Mouse (Mus musculus) limb, embryonic 12.5 days (tissue): ENCODE measurements around the gene Tex30. TPM values are rescaled to one million over a fixed set of nuclear protein-coding genes. Genes with fewer than 3 reads are reported as not detected.
A peak's percentile ranks its signal among the peaks of the same experiment; 100 is the strongest.
"Not testable (repeated sequence)": the region's sequence is repeated elsewhere in the genome, so short reads cannot be mapped to it uniquely, and the experiment has no call there.

ENCODE experiments used
- ATAC-seq: fragments of 200-750 bp; cut with Nextera tagmentation; 2 replicates; pipeline ENCODE4 v1.8.0; 2017; ENCODE audit warnings: low read depth, moderate TSS enrichment; ENCODE audit not compliant: insufficient number of reproducible peaks, insufficient read depth, low FRiP score, low TSS enrichment
- H3K27ac ChIP-seq: fragments of 300-500 bp; sonication (generic); 2 replicates; pipeline ENCODE4 v1.5.1; 2016; ENCODE audit warnings: mild to moderate bottlenecking, moderate library complexity
- H3K27me3 ChIP-seq: fragments of 300-500 bp; sonication (generic); 2 replicates; pipeline ENCODE4 v1.6.1; 2016; ENCODE audit warnings: mild to moderate bottlenecking, moderate library complexity
- H3K36me3 ChIP-seq: fragments of 300-500 bp; sonication (generic); 2 replicates; pipeline ENCODE4 v1.6.1; 2016; ENCODE audit warnings: mild to moderate bottlenecking, moderate library complexity
- H3K4me1 ChIP-seq: fragments of 300-500 bp; sonication (generic); replicated peaks from 2 replicates; pipeline ENCODE4 v1.6.1; 2016
- H3K4me2 ChIP-seq: fragments of 300-500 bp; sonication (generic); 2 replicates; pipeline ENCODE4 v1.6.1; 2016; ENCODE audit warnings: mild to moderate bottlenecking, moderate library complexity
- H3K4me3 ChIP-seq: fragments of 300-500 bp; sonication (generic); replicated peaks from 2 replicates; pipeline ENCODE4 v1.5.1; 2016; ENCODE audit warnings: mild to moderate bottlenecking
- H3K9ac ChIP-seq: fragments of 300-500 bp; sonication (generic); replicated peaks from 2 replicates; pipeline ENCODE4 v1.6.1; 2016; ENCODE audit warnings: mild to moderate bottlenecking, moderate library complexity
- H3K9me3 ChIP-seq: fragments of 300-500 bp; sonication (generic); 2 replicates; pipeline ENCODE4 v1.6.1; 2016; ENCODE audit warnings: mild to moderate bottlenecking, moderate library complexity
- WGBS: fragments of 180-500 bp; shearing (Covaris S2); methylation state at CpG from one replicate; pipeline ENCODE4 v1.1.7; 2016; 5-methylcytosine and 5-hydroxymethylcytosine counted together
- polyA plus RNA-seq: library from polyadenylated mRNA; unstranded; fragments of >200 nt; fragmentation: Nextera tagmentation; extraction: Ambion mirVana; gene quantifications from 2 replicates; pipeline ENCODE4 v1.2.1, GENCODE M21; 2016

The Tex30 gene
- polyA plus RNA-seq, 1 experiment from 2014 or later, result 89.6 TPM

DNA sequence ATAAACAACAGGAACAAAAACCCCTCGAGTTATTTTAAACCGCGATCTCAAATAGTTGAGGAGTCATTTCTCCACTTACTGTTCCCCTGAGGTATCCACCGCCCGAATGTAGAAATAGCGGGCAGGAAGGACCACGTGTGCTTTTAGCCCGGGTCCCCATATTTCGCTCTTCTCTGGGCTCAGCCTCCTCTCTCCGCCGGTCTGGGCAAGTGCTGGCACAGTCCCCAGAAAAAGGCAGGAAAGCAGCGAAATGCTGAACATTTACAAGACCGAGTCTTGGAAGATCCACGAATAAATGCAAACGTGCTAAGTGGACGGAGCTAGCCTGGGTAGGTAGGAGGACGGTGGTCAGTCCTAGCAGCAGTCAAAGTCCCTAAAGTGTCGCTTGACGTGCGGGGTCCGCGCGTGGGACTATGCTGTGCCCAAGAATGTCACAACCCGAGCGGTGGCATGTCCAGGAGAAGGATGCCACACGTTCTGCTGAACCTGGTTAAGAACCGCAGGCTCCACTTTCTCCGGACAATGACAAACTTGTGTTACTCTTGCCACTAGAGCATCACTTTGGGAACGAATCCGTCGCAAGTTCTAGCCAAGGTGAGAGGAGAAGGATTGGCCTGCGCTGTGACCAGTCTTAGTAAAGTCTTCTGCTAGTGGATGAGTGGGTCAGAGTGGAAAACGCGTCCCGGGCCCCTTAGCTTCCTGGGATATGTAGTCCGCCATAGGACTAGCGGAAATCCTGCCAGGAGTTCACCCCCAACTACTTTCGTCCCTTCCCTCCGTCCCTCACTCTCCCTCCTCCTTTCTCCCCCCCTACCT lies 16.2 kb upstream of the Tex30 start, which contains the start of the genes Kdelc1 and Bivm:
Kdelc1 (minus strand) TSS at position 570 of the 816 bp plus-strand sequence.
Bivm (plus strand) TSS at position 719 of the 816 bp plus-strand sequence.
- Histone ChIP-seq H3K9ac (peak within 1 kb of the TSS; percentile 86), H3K4me2 (peak within 1 kb of the TSS; percentile 74), H3K36me3 (peaks cover 27% of the 10 kb centered on the region), H3K27me3 (no peaks in the 10 kb centered on the region), H3K9me3 (no peaks in the 10 kb centered on the region), H3K4me1 (peaks cover 8% of the 10 kb centered on the region), H3K4me3 (peak within 1 kb of the TSS; percentile 77), H3K27ac (peak within 1 kb of the TSS; percentile 96)
- peak; percentile 99 for ATAC-seq
- under 1% methylated on average over 39 of the region's 39 CpGs for WGBS

GRCm38 (mm10) chr1:44117571-44117970 lies 15.3 kb upstream of the Tex30 start:
- Histone ChIP-seq H3K27ac (no peak overlapping the region), H3K4me2 (peak overlapping the region; percentile 74), H3K27me3 (no peaks in the 10 kb centered on the region), H3K9ac (0 out of 2 replicates have a peak overlapping the region, but pooled peaks have one; percentile 28), H3K4me1 (peaks cover 8% of the 10 kb centered on the region), H3K9me3 (no peaks in the 10 kb centered on the region), H3K4me3 (peak overlapping the region; percentile 77), H3K36me3 (peaks cover 35% of the 10 kb centered on the region)
- no peak for ATAC-seq

GRCm38 (mm10) chr1:44102939-44103338 lies 698 bp upstream of the Tex30 start:
- H3K27me3 ChIP-seq, result no peaks in the 10 kb centered on the region
- H3K4me3 ChIP-seq, result peak overlapping the region; percentile 79
- H3K4me2 ChIP-seq, result peak overlapping the region; percentile 73
- 19% methylated on average over 5 of the region's 5 CpGs for WGBS
- H3K36me3 ChIP-seq, result peaks cover 36% of the 10 kb centered on the region
- no peak overlapping the region for H3K27ac ChIP-seq
- no peak for ATAC-seq
- H3K9ac ChIP-seq, result peak overlapping the region; percentile 56; the same call in 1 of the 2 replicates
- H3K4me1 ChIP-seq, result peaks cover 11% of the 10 kb centered on the region
- H3K9me3 ChIP-seq, result no peaks in the 10 kb centered on the region

- H3K9me3 ChIP-seq, result 0 out of 2 replicates have a peak, but pooled peaks cover 3% of the 10 kb centered on the region
- peak overlapping the region; percentile 82 for H3K9ac ChIP-seq
- peak; percentile 86 for ATAC-seq
- H3K36me3 ChIP-seq, result peaks cover 35% of the 10 kb centered on the region
- WGBS, result 1% methylated on average over 55 of the region's 55 CpGs
- H3K27ac ChIP-seq, result peak overlapping the region; percentile 93
- H3K4me1 ChIP-seq, result peaks cover 11% of the 10 kb centered on the region
- peak overlapping the region; percentile 73 for H3K4me2 ChIP-seq
- no peaks in the 10 kb centered on the region for H3K27me3 ChIP-seq
- peak overlapping the region; percentile 79 for H3K4me3 ChIP-seq
Observed at GRCm38 (mm10) chr1:44101448-44102225, 604 bp downstream of the Tex30 start.

DNA sequence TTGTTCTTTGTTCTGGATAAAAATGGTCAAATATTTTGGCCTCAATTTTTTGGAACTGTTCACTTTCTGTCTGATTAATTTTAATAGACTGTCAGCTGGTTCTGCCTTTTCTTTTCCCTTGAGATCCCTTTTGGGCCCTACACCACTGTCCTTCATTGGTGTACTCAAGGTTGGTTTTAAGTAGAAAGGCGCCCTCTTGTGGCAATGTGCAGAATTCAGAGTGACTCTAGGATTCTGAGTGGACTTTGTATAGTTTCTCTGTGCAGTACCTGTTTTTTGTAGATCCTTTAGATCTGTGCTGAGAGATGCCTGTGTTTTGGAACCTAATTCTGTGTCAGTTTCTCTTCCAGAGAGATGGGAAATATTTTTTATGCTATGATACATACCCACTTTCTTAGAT lies 37.6 kb downstream of the Tex30 start:
- H3K36me3 ChIP-seq, result no peaks in the 10 kb centered on the region

GRCm38 (mm10) chr1:44063439-44063838 lies 38.8 kb downstream of the Tex30 start:
- WGBS, result 93% methylated on average over 6 of the region's 6 CpGs
- no peaks in the 10 kb centered on the region for H3K9me3 ChIP-seq
- ATAC-seq, result no peak

More for the DNA sequence above, 37.6 kb downstream of the Tex30 start:
- H3K27me3 ChIP-seq, result no peaks in the 10 kb centered on the region
- no peak overlapping the region for H3K4me2 ChIP-seq
- H3K9ac ChIP-seq, result no peak overlapping the region
- 0% methylated on average over 1 of the region's 1 CpGs for WGBS
- H3K4me3 ChIP-seq, result no peak overlapping the region
- no peaks in the 10 kb centered on the region for H3K9me3 ChIP-seq
- no peaks in the 10 kb centered on the region for H3K4me1 ChIP-seq
- ATAC-seq, result no peak
- H3K27ac ChIP-seq, result no peak overlapping the region

DNA sequence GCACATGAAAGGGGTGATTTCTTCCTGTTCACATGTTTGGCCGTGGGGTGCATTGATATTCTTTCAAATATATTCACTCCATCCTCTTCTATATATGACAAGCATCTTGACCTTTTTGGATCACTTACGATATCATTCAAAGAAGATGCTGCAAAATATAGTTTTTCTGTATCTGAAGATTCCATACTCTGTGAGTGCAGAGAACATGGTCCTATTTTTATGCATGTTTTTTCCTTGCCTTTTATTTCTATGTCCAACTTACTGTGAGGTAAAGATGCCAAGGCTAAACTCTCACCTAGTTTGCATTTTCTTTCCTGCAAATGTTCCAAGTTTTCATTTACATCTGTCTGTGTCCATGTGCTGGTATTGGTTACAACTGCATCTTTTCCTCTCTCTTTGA lies 40.4 kb downstream of the Tex30 start, which contains the start of gene Gm8251:
Gm8251 (minus strand) TSS at position 101 of the 400 bp plus-strand sequence.
- H3K36me3 ChIP-seq, result no peaks in the 10 kb centered on the region
- WGBS, result 89% methylated on average over 2 of the region's 2 CpGs
- H3K9me3 ChIP-seq, result no peaks in the 10 kb centered on the region

More at GRCm38 (mm10) chr1:44063439-44063838, 38.8 kb downstream of the Tex30 start:
- Histone ChIP-seq H3K4me2 (no peak overlapping the region), H3K4me3 (no peak overlapping the region), H3K9ac (no peak overlapping the region), H3K27me3 (no peaks in the 10 kb centered on the region), H3K27ac (no peak overlapping the region), H3K4me1 (no peaks in the 10 kb centered on the region), H3K36me3 (no peaks in the 10 kb centered on the region)

GRCm38 (mm10) chr1:44057805-44058204 lies 44.4 kb downstream of the Tex30 start:
- Histone ChIP-seq H3K9ac (no peak overlapping the region), H3K9me3 (no peaks in the 10 kb centered on the region), H3K4me2 (no peak overlapping the region), H3K4me3 (no peak overlapping the region), H3K4me1 (no peaks in the 10 kb centered on the region), H3K36me3 (no peaks in the 10 kb centered on the region), H3K27me3 (no peaks in the 10 kb centered on the region), H3K27ac (no peak overlapping the region)
- 74% methylated on average over 3 of the region's 3 CpGs for WGBS
- no peak for ATAC-seq

More for the DNA sequence above, 40.4 kb downstream of the Tex30 start, which contains the start of gene Gm8251:
- H3K9ac ChIP-seq, result no peak within 1 kb of the TSS
- ATAC-seq, result no peak
- H3K27ac ChIP-seq, result no peak within 1 kb of the TSS
- no peaks in the 10 kb centered on the region for H3K4me1 ChIP-seq
- H3K27me3 ChIP-seq, result no peaks in the 10 kb centered on the region
- no peak within 1 kb of the TSS for H3K4me3 ChIP-seq
- H3K4me2 ChIP-seq, result no peak within 1 kb of the TSS

DNA sequence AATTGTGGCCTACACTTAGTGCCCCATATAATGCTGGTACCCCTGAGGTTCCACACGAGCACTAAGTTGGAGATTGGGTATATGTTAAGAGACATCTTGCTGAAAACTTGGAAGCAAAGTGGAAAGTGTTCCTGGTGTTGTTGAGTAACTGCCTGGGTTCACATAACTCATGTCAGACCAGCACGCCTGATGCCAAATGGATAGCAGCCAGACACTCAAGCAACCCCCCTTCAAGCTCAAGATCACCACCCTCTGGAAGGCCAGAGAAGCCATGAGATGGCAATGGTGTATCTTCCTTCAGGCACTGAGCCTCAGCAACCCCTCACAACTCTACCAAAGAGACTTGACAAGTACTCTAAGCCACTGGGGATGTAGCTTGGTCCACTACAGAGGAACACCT lies 55.7 kb downstream of the Tex30 start:
- ATAC-seq, result no peak
- no peaks in the 10 kb centered on the region for H3K36me3 ChIP-seq
- H3K4me2 ChIP-seq, result no peak overlapping the region
- H3K4me1 ChIP-seq, result no peaks in the 10 kb centered on the region
- no peak overlapping the region for H3K4me3 ChIP-seq
- no peak overlapping the region for H3K27ac ChIP-seq
- WGBS, result 88% methylated on average over 2 of the region's 2 CpGs
- H3K9me3 ChIP-seq, result no peaks in the 10 kb centered on the region
- no peaks in the 10 kb centered on the region for H3K27me3 ChIP-seq
- no peak overlapping the region for H3K9ac ChIP-seq

GRCm38 (mm10) chr1:44045689-44046088 lies 56.6 kb downstream of the Tex30 start:
- not testable (repeated sequence) for H3K9me3 ChIP-seq, H3K4me3 ChIP-seq, H3K27ac ChIP-seq, H3K9ac ChIP-seq, H3K4me2 ChIP-seq, H3K4me1 ChIP-seq, H3K27me3 ChIP-seq, H3K36me3 ChIP-seq, ATAC-seq
- WGBS, result 87% methylated on average over 5 of the region's 5 CpGs

GRCm38 (mm10) chr1:44042555-44042915 lies 59.7 kb downstream of the Tex30 start:
- Histone ChIP-seq H3K4me2 (peak overlapping the region; percentile 72), H3K4me1 (no peaks in the 10 kb centered on the region), H3K36me3 (no peaks in the 10 kb centered on the region), H3K4me3 (peak overlapping the region; percentile 45), H3K9me3 (no peaks in the 10 kb centered on the region), H3K27me3 (no peaks in the 10 kb centered on the region), H3K27ac (no peak overlapping the region), H3K9ac (peak overlapping the region; percentile 66)
- no peak for ATAC-seq
- 3% methylated on average over 6 of the region's 6 CpGs for WGBS
